Mouse (Mus musculus) kidney, embryonic 15.5 days (tissue): ENCODE data around the gene Rbm10. TPM values are rescaled to one million over a fixed set of nuclear protein-coding genes. Genes with fewer than 3 reads are reported as not detected.

Experiments
- ATAC-seq: fragments of 200-750 bp; cut with Nextera tagmentation; replicated peaks from 2 replicates; pipeline ENCODE4 v1.8.0; 2017; ENCODE audit warnings: moderate TSS enrichment; ENCODE audit not compliant: low FRiP score
- H3K27ac ChIP-seq: fragments of 300-500 bp; sonication (generic); 2 replicates; pipeline ENCODE4 v1.5.1; 2015; ENCODE audit warnings: mild to moderate bottlenecking, inconsistent platforms
- H3K27me3 ChIP-seq: fragments of 300-500 bp; sonication (generic); 2 replicates; pipeline ENCODE4 v1.6.1; 2015; ENCODE audit warnings: inconsistent platforms
- H3K36me3 ChIP-seq: fragments of 300-500 bp; sonication (generic); 2 replicates; pipeline ENCODE4 v1.6.1; 2015; ENCODE audit warnings: inconsistent platforms
- H3K4me1 ChIP-seq: fragments of 300-500 bp; sonication (generic); 2 replicates; pipeline ENCODE4 v1.6.1; 2015; ENCODE audit warnings: inconsistent platforms
- H3K4me2 ChIP-seq: fragments of 300-500 bp; sonication (generic); 2 replicates; pipeline ENCODE4 v1.6.1; 2015; ENCODE audit warnings: moderate library complexity, mild to moderate bottlenecking, inconsistent platforms
- H3K4me3 ChIP-seq: fragments of 300-500 bp; sonication (generic); replicated peaks from 2 replicates; pipeline ENCODE4 v1.5.1; 2015; ENCODE audit warnings: mild to moderate bottlenecking, inconsistent platforms
- H3K9ac ChIP-seq: fragments of 300-500 bp; sonication (generic); 2 replicates; pipeline ENCODE4 v1.6.1; 2015; ENCODE audit warnings: mild to moderate bottlenecking, inconsistent platforms
- H3K9me3 ChIP-seq: fragments of 300-500 bp; sonication (generic); replicated peaks from 2 replicates; pipeline ENCODE4 v1.6.1; 2016; ENCODE audit warnings: inconsistent platforms
- WGBS: fragments of 180-500 bp; shearing (Covaris S2); methylation state at CpG from one replicate; pipeline ENCODE4 v1.1.7; 2015; ENCODE audit warnings: mixed read lengths; 5-methylcytosine and 5-hydroxymethylcytosine counted together
- polyA plus RNA-seq: library from polyadenylated mRNA; unstranded; fragments of >200 nt; fragmentation: Nextera tagmentation; extraction: Ambion mirVana; gene quantifications from 2 replicates; pipeline ENCODE4 v1.2.1, GENCODE M21; 2015

The Rbm10 gene
- polyA plus RNA-seq: 71.5 and 77.9 TPM in 2 replicates

DNA sequence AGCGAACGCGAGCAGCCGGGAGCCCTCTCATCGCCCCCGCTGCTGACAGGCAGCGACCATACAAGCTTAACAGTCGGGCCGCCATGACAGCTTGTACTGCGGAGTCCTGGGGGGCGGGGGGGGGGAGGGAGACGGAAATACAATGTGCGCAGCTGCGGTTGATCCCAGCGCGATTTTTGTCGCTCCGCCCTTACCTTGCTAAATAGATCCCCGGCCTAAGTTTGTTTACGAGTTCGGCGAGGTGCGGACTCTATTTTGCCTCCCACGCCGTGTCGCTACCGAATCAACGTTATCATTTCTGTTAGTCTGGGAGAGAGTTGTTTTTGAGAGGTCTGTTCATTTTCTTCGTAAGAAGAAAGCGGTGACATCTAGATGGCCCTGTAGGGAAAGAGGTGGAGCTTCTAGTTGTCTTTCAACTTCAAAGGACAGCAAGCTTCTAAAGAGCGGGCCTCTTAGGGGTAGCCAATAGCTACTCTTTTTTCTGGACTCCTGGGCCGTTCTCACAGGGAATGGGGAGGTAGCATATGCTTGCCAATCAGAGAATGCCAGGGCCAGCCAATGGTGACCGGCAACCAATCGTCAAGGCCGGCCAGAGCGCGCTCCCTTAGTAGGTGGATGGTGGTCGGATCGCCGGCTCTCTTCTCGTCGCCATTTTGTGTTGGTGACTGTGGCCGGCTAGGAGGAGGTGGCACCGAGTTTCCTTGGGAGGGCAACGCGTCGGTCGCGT is at the start of gene Rbm10, which contains the start of gene Ndufb11:
Gene Rbm10 (plus strand): TSS at position 328 of the 727 bp plus-strand sequence.
Gene Ndufb11 (minus strand): TSS at position 444 of the 727 bp plus-strand sequence.
- ATAC-seq: peak; percentile 99
- peaks cover 25% of the 10 kb centered on the region for H3K36me3 ChIP-seq
- WGBS: 12% methylated on average over 46 of the region's 49 CpGs
- peak within 1 kb of the TSS; percentile 64 for H3K4me3 ChIP-seq
- peaks cover 8% of the 10 kb centered on the region; the same call in 1 of the 2 replicates for H3K4me1 ChIP-seq
- H3K27ac ChIP-seq: peak within 1 kb of the TSS; percentile 95
- H3K9ac ChIP-seq: peak within 1 kb of the TSS; percentile 67
- H3K9me3 ChIP-seq: no peaks in the 10 kb centered on the region
- H3K4me2 ChIP-seq: peak within 1 kb of the TSS; percentile 57
- H3K27me3 ChIP-seq: no peaks in the 10 kb centered on the region

DNA sequence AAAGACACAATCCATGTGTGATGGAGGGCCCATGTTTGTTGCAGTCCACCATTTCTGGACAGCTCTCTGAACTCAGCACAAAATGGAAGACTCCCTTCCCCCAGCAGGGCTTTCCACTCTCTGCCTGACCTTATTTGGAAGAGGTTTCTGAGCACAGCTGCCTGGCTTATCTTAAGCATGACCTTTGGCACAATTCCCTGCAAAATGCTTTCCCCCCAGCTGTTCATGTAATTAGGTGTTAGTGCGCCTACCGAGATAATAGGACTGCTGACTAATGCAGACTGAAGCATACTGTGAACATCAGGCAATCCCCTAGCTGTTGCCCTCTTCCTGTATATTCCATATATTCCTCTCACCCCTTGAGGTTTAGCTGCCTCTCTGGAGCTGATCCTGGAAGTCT is 46.3 kb upstream of the Rbm10 start:
- Histone ChIP-seq H3K4me1 (no peaks in the 10 kb centered on the region), H3K36me3 (no peaks in the 10 kb centered on the region), H3K27ac (no peak overlapping the region), H3K9me3 (no peaks in the 10 kb centered on the region), H3K27me3 (no peaks in the 10 kb centered on the region), H3K9ac (no peak overlapping the region), H3K4me2 (no peak overlapping the region), H3K4me3 (no peak overlapping the region)
- no peak for ATAC-seq
- WGBS: 55% methylated on average over 2 of the region's 2 CpGs

GRCm38 (mm10) chrX:20572683-20573082 is 44.6 kb upstream of the Rbm10 start:
- Histone ChIP-seq H3K4me2 (no peak overlapping the region), H3K9ac (no peak overlapping the region), H3K4me1 (no peaks in the 10 kb centered on the region), H3K27me3 (no peaks in the 10 kb centered on the region), H3K4me3 (no peak overlapping the region), H3K27ac (no peak overlapping the region), H3K9me3 (no peaks in the 10 kb centered on the region), H3K36me3 (no peaks in the 10 kb centered on the region)
- ATAC-seq: no peak
- WGBS: 46% methylated on average over 9 of the region's 9 CpGs

DNA sequence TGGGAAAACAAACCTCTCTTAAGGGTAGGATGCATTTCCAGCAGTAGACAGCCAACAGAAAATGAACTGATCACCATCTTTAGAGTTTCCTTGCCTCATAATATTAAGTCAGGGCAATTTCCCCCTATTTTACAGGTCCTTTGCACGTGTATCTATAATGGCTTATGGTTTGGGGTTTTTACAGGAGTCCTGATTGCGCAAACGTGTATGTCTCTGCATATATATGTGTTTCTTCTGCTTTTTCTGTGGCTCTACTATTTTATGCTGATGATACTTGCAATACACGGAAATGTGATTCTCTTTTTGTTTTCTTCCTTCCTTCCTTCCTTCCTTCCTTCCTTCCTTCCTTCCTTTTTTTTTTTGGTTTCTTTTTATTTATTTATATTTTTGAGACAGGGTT is 43.4 kb upstream of the Rbm10 start:
- H3K4me1 ChIP-seq: no peaks in the 10 kb centered on the region
- H3K4me2 ChIP-seq: no peak overlapping the region
- H3K4me3 ChIP-seq: no peak overlapping the region
- no peaks in the 10 kb centered on the region for H3K36me3 ChIP-seq
- H3K9ac ChIP-seq: no peak overlapping the region
- H3K27ac ChIP-seq: no peak overlapping the region
- ATAC-seq: no peak
- no peaks in the 10 kb centered on the region for H3K27me3 ChIP-seq
- WGBS: 86% methylated on average over 4 of the region's 4 CpGs
- no peaks in the 10 kb centered on the region for H3K9me3 ChIP-seq

DNA sequence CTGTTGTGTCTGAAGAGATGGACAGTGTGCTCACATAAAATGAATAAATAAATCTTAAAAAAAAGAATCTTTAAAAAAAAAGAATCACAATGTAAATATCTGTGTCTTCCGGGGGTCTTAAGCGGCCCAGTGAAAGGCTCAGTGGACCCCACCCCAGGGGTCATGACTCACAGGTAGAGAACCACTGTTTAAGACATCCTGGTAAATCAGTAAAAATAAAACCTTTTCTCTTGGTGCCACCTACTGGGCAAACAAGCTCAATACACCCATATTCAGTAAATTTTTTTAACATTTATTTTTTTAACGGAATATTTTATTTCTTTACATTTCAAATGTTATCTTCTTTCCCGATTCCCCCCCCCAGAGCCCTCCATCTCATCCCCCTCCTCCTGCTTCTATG is 29.3 kb upstream of the Rbm10 start:
- 19% methylated on average over 4 of the region's 4 CpGs for WGBS
- H3K9ac ChIP-seq: no peak overlapping the region

GRCm38 (mm10) chrX:20608500-20608899 is 8.8 kb upstream of the Rbm10 start:
- 89% methylated on average over 4 of the region's 4 CpGs for WGBS
- Histone ChIP-seq H3K4me2 (no peak overlapping the region), H3K36me3 (no peaks in the 10 kb centered on the region), H3K27me3 (no peaks in the 10 kb centered on the region), H3K4me1 (no peaks in the 10 kb centered on the region), H3K9me3 (no peaks in the 10 kb centered on the region), H3K27ac (no peak overlapping the region), H3K4me3 (no peak overlapping the region), H3K9ac (no peak overlapping the region)
- ATAC-seq: no peak

More for the DNA sequence above, 29.3 kb upstream of the Rbm10 start:
- no peak for ATAC-seq
- Histone ChIP-seq H3K4me3 (no peak overlapping the region), H3K27ac (no peak overlapping the region), H3K36me3 (no peaks in the 10 kb centered on the region), H3K4me2 (no peak overlapping the region), H3K9me3 (no peaks in the 10 kb centered on the region), H3K27me3 (no peaks in the 10 kb centered on the region), H3K4me1 (no peaks in the 10 kb centered on the region)

GRCm38 (mm10) chrX:20616861-20617175 is 485 bp upstream of the Rbm10 start:
- Histone ChIP-seq H3K4me3 (peak overlapping the region; percentile 64), H3K36me3 (peaks cover 23% of the 10 kb centered on the region), H3K9ac (peak overlapping the region; percentile 61), H3K27ac (peak overlapping the region; percentile 95), H3K9me3 (no peaks in the 10 kb centered on the region), H3K4me2 (peak overlapping the region; percentile 57), H3K4me1 (peaks cover 8% of the 10 kb centered on the region; the same call in 1 of the 2 replicates), H3K27me3 (no peaks in the 10 kb centered on the region)
- 17% methylated on average over 17 of the region's 17 CpGs for WGBS
- ATAC-seq: peak; percentile 31

DNA sequence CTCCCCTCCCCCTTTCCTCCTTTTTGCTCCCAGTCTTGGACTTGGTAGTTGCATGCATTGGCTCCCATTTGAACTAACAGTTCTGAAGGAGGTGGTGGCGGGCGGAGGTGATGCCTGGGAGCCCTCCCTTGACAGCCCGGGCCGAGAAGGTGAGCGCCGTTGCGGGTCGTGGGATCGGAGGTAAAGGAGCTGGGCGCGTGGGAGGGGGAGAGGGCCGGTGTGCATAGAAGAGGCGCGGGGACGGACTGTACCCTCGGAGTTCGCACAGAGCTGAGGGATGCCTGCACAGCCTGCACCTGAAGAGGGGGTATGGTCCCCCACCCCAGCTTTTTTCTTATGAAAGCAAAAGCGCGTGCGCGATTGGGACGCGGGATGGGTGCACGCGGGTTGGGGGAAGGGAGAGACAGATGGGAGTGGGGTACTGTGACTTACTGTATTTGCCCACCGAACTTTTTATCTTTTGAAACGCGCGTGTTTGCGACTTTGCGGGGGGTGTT is 648 bp downstream of the Rbm10 start:
- Histone ChIP-seq H3K9me3 (no peaks in the 10 kb centered on the region), H3K4me3 (peak overlapping the region; percentile 64), H3K9ac (peak overlapping the region; percentile 67), H3K4me2 (peak overlapping the region; percentile 57), H3K4me1 (peaks cover 8% of the 10 kb centered on the region; the same call in 1 of the 2 replicates), H3K36me3 (peaks cover 31% of the 10 kb centered on the region), H3K27me3 (no peaks in the 10 kb centered on the region), H3K27ac (peak overlapping the region; percentile 95)
- WGBS: 17% methylated on average over 31 of the region's 31 CpGs
- peak; percentile 68 for ATAC-seq

- WGBS: 97% methylated on average over 2 of the region's 2 CpGs
- Histone ChIP-seq H3K4me1 (no peaks in the 10 kb centered on the region), H3K27me3 (no peaks in the 10 kb centered on the region)
Measured at GRCm38 (mm10) chrX:20638141-20638540, 20.8 kb downstream of the Rbm10 start.

GRCm38 (mm10) chrX:20644780-20645179 is 27.5 kb downstream of the Rbm10 start:
- Histone ChIP-seq H3K27me3 (no peaks in the 10 kb centered on the region), H3K36me3 (peaks cover 90% of the 10 kb centered on the region), H3K9ac (no peak overlapping the region), H3K4me2 (no peak overlapping the region), H3K4me3 (no peak overlapping the region), H3K4me1 (no peaks in the 10 kb centered on the region), H3K27ac (no peak overlapping the region), H3K9me3 (no peaks in the 10 kb centered on the region)
- 79% methylated on average over 5 of the region's 5 CpGs for WGBS
- ATAC-seq: no peak

More at GRCm38 (mm10) chrX:20638141-20638540, 20.8 kb downstream of the Rbm10 start:
- Histone ChIP-seq H3K36me3 (peaks cover 76% of the 10 kb centered on the region), H3K27ac (no peak overlapping the region), H3K9ac (no peak overlapping the region), H3K9me3 (no peaks in the 10 kb centered on the region), H3K4me2 (no peak overlapping the region), H3K4me3 (no peak overlapping the region)
- no peak for ATAC-seq

GRCm38 (mm10) chrX:20657593-20657992 is 40.3 kb downstream of the Rbm10 start:
- WGBS: 32% methylated on average over 5 of the region's 5 CpGs
- Histone ChIP-seq H3K4me2 (peak overlapping the region; percentile 81), H3K4me1 (no peaks in the 10 kb centered on the region)

DNA sequence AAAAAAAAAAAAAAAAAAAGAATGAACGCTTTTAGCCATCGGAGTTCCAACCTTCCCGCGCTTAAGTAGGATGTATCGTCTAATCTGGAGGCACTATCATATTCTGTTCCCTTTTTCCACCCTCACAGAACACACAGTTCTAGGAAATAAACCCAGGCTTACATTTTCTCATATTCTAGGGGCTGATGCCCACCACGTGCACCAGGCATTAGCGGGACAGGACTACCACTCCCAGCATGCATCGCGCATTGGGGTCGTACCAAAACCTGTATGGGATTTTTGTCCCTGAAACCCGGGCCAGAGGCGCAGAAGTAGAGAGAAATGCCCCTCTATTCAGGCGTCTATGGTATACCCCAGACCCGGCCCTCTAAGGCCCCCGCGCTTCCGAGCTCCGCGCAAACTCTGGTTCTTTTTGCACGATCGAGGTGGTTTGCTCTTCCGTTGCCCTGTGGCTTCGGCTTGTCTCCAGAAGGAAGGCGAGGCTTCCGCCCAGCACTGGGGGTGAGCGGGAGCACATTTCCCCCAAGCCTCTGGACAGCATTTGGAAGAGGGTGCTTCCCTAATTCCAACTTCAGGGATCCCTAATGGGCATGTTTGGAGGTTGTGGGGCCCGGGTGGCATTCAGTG is 40.8 kb downstream of the Rbm10 start, which contains the start of gene Uba1:
Gene Uba1 (plus strand): TSS at position 301 of the 627 bp plus-strand sequence.
- Histone ChIP-seq H3K4me2 (peak within 1 kb of the TSS; percentile 81), H3K27ac (peak within 1 kb of the TSS; percentile 73; the same call in 1 of the 2 replicates), H3K9me3 (no peaks in the 10 kb centered on the region), H3K4me1 (no peaks in the 10 kb centered on the region), H3K9ac (peak within 1 kb of the TSS; percentile 45), H3K27me3 (no peaks in the 10 kb centered on the region), H3K36me3 (no peaks in the 10 kb centered on the region), H3K4me3 (peak within 1 kb of the TSS; percentile 56)
- 15% methylated on average over 27 of the region's 27 CpGs for WGBS
- peak; percentile 86 for ATAC-seq

More at GRCm38 (mm10) chrX:20657593-20657992, 40.3 kb downstream of the Rbm10 start:
- Histone ChIP-seq H3K27me3 (no peaks in the 10 kb centered on the region), H3K9ac (no peak overlapping the region), H3K4me3 (peak overlapping the region; percentile 56), H3K36me3 (no peaks in the 10 kb centered on the region), H3K9me3 (no peaks in the 10 kb centered on the region), H3K27ac (no peak overlapping the region)
- ATAC-seq: no peak
